Mouse (Mus musculus): ENCODE data around the gene Speer4e.
"Not testable (repeated sequence)": the region's sequence is repeated elsewhere in the genome, so short reads cannot be mapped to it uniquely, and the experiment has no call there.

GRCm38 (mm10) chr5:14972841-14973240 lies 34.6 kb upstream of the Speer4e start:
- TF ChIP-seq GATA1 (IDR thresholded peaks at IDR 0.05; ENCODE audit: borderline replicate concordance, low read length); FLI1 (IDR thresholded peaks at IDR 0.05; ENCODE audit: low read length): not testable (repeated sequence)

Measured in megakaryocyte, embryonic 14.5 days (primary cell).